Mouse (Mus musculus) midbrain, embryonic 16.5 days (tissue): Measurements from ENCODE around the gene Mthfsd. TPM values are rescaled to one million over a fixed set of nuclear protein-coding genes. Genes with fewer than 3 reads are reported as not detected.

Experiments
- ATAC-seq: fragments of 200-750 bp; cut with Nextera tagmentation; 2 replicates; pipeline ENCODE4 v1.8.0; 2017; ENCODE audit warnings: moderate TSS enrichment
- H3K27ac ChIP-seq: fragments of 300-500 bp; sonication (generic); 2 replicates; pipeline ENCODE4 v1.5.1; 2014; ENCODE audit warnings: mild to moderate bottlenecking, low read length, mixed read lengths
- H3K27me3 ChIP-seq: fragments of 300-500 bp; sonication (generic); 2 replicates; pipeline ENCODE4 v1.6.1; 2014; ENCODE audit warnings: low read depth, low read length, mixed read lengths; ENCODE audit not compliant: control insufficient read depth, insufficient read depth
- H3K36me3 ChIP-seq: fragments of 300-500 bp; sonication (generic); 2 replicates; pipeline ENCODE4 v1.6.1; 2014; ENCODE audit warnings: mild to moderate bottlenecking, low read length, moderate library complexity, mixed read lengths; ENCODE audit not compliant: control insufficient read depth, insufficient read depth
- H3K4me1 ChIP-seq: fragments of 300-500 bp; sonication (generic); 2 replicates; pipeline ENCODE4 v1.6.1; 2014; ENCODE audit warnings: mild to moderate bottlenecking, low read length, mixed read lengths; ENCODE audit not compliant: control insufficient read depth, insufficient read depth
- H3K4me2 ChIP-seq: fragments of 300-500 bp; sonication (generic); 2 replicates; pipeline ENCODE4 v1.6.1; 2014; ENCODE audit warnings: mild to moderate bottlenecking, low read length, mixed read lengths
- H3K4me3 ChIP-seq: fragments of 300-500 bp; sonication (generic); 2 replicates; pipeline ENCODE4 v1.5.1; 2014; ENCODE audit warnings: low read depth, mild to moderate bottlenecking, low read length, moderate library complexity, mixed read lengths
- H3K9ac ChIP-seq: fragments of 300-500 bp; sonication (generic); 2 replicates; pipeline ENCODE4 v1.6.1; 2014; ENCODE audit warnings: low read depth, low read length, mixed read lengths
- H3K9me3 ChIP-seq: fragments of 300-500 bp; sonication (generic); replicated peaks from 2 replicates; pipeline ENCODE4 v1.6.1; 2014; ENCODE audit warnings: mild to moderate bottlenecking, low read length, mixed read lengths; ENCODE audit not compliant: control insufficient read depth, poor library complexity, severe bottlenecking
- WGBS: fragments of 180-500 bp; shearing (Covaris S2); extraction: QIAGEN DNeasy Blood & Tissue Kit; methylation state at CpG from one replicate; pipeline ENCODE4 v1.1.7; 2014; 5-methylcytosine and 5-hydroxymethylcytosine counted together
- polyA plus RNA-seq: library from polyadenylated mRNA; unstranded; fragments of >200 nt; fragmentation: Nextera tagmentation; extraction: Ambion mirVana; gene quantifications from 2 replicates; pipeline ENCODE4 v1.2.1, GENCODE M21; 2015

The Mthfsd gene
- polyA plus RNA-seq, 1 experiment from 2014 or later, result 52.3 TPM

- Histone ChIP-seq H3K9me3 (no peaks in the 10 kb centered on the region; the same call in 1 of the 2 replicates), H3K4me3 (no peak overlapping the region), H3K27ac (no peak overlapping the region), H3K4me1 (peaks cover 8% of the 10 kb centered on the region), H3K27me3 (peaks cover 43% of the 10 kb centered on the region), H3K9ac (no peak overlapping the region), H3K4me2 (no peak overlapping the region), H3K36me3 (no peaks in the 10 kb centered on the region)
- 71% methylated on average over 5 of the region's 5 CpGs for WGBS
- no peak for ATAC-seq
These were observed 24.8 kb upstream of the Mthfsd start for GRCm38 (mm10) chr8:121132961-121133513.

- no peak overlapping the region for H3K27ac ChIP-seq
- no peaks in the 10 kb centered on the region for H3K9me3 ChIP-seq
- no peaks in the 10 kb centered on the region for H3K36me3 ChIP-seq
- peaks cover 57% of the 10 kb centered on the region for H3K27me3 ChIP-seq
- H3K4me2 ChIP-seq, result no peak overlapping the region
- H3K4me1 ChIP-seq, result peaks cover 13% of the 10 kb centered on the region
- H3K4me3 ChIP-seq, result no peak overlapping the region
- no peak overlapping the region for H3K9ac ChIP-seq
- no peak for ATAC-seq
- 38% methylated on average over 5 of the region's 5 CpGs for WGBS
These were observed 22.3 kb upstream of the Mthfsd start for GRCm38 (mm10) chr8:121130522-121130921.

- no peak overlapping the region for H3K27ac ChIP-seq
- WGBS, result 12% methylated on average over 16 of the region's 16 CpGs
- H3K4me3 ChIP-seq, result no peak overlapping the region
- no peak overlapping the region for H3K4me2 ChIP-seq
- no peak overlapping the region for H3K9ac ChIP-seq
- no peak for ATAC-seq
- peaks cover 67% of the 10 kb centered on the region for H3K27me3 ChIP-seq
- H3K36me3 ChIP-seq, result no peaks in the 10 kb centered on the region
- peaks cover 14% of the 10 kb centered on the region for H3K4me1 ChIP-seq
- no peaks in the 10 kb centered on the region; the same call in 1 of the 2 replicates for H3K9me3 ChIP-seq
These were observed 21.2 kb upstream of the Mthfsd start for GRCm38 (mm10) chr8:121129265-121129940.

GRCm38 (mm10) chr8:121128531-121129264 lies 20.5 kb upstream of the Mthfsd start:
- no peak for ATAC-seq
- WGBS, result 1% methylated on average over 46 of the region's 55 CpGs

GRCm38 (mm10) chr8:121127756-121128375 lies 19.7 kb upstream of the Mthfsd start, which contains the start of gene Foxl1:
Gene Foxl1 (plus strand): TSS chr8:121127940.
- Histone ChIP-seq H3K9me3 (no peaks in the 10 kb centered on the region; the same call in 1 of the 2 replicates), H3K4me3 (no peak within 1 kb of the TSS; the same call in 1 of the 2 replicates), H3K9ac (no peak within 1 kb of the TSS), H3K4me1 (peaks cover 14% of the 10 kb centered on the region), H3K27me3 (peaks cover 72% of the 10 kb centered on the region), H3K27ac (no peak within 1 kb of the TSS), H3K36me3 (no peaks in the 10 kb centered on the region), H3K4me2 (peak within 1 kb of the TSS; percentile 28; the same call in 1 of the 2 replicates)
- ATAC-seq, result no peak
- 1% methylated on average over 43 of the region's 43 CpGs for WGBS

More at GRCm38 (mm10) chr8:121128531-121129264, 20.5 kb upstream of the Mthfsd start:
- no peaks in the 10 kb centered on the region; the same call in 1 of the 2 replicates for H3K9me3 ChIP-seq
- H3K36me3 ChIP-seq, result no peaks in the 10 kb centered on the region
- H3K9ac ChIP-seq, result no peak overlapping the region
- no peak overlapping the region; the same call in 1 of the 2 replicates for H3K4me3 ChIP-seq
- H3K4me2 ChIP-seq, result peak overlapping the region; percentile 28; the same call in 1 of the 2 replicates
- no peak overlapping the region for H3K27ac ChIP-seq
- H3K27me3 ChIP-seq, result peaks cover 70% of the 10 kb centered on the region
- peaks cover 14% of the 10 kb centered on the region for H3K4me1 ChIP-seq

- no peak overlapping the region for H3K4me2 ChIP-seq
- 2% methylated on average over 11 of the region's 11 CpGs for WGBS
These were observed 19.1 kb upstream of the Mthfsd start for GRCm38 (mm10) chr8:121127291-121127701.

GRCm38 (mm10) chr8:121126694-121127093 lies 18.5 kb upstream of the Mthfsd start:
- no peak for ATAC-seq
- 2% methylated on average over 6 of the region's 6 CpGs for WGBS
- Histone ChIP-seq H3K27ac (no peak overlapping the region), H3K4me3 (no peak overlapping the region), H3K4me2 (no peak overlapping the region), H3K4me1 (peaks cover 14% of the 10 kb centered on the region), H3K9ac (no peak overlapping the region), H3K27me3 (peaks cover 75% of the 10 kb centered on the region), H3K36me3 (no peaks in the 10 kb centered on the region), H3K9me3 (no peaks in the 10 kb centered on the region; the same call in 1 of the 2 replicates)

More at GRCm38 (mm10) chr8:121127291-121127701, 19.1 kb upstream of the Mthfsd start:
- H3K4me1 ChIP-seq, result peaks cover 14% of the 10 kb centered on the region
- H3K4me3 ChIP-seq, result no peak overlapping the region
- no peaks in the 10 kb centered on the region; the same call in 1 of the 2 replicates for H3K9me3 ChIP-seq
- no peak overlapping the region for H3K27ac ChIP-seq
- H3K27me3 ChIP-seq, result peaks cover 75% of the 10 kb centered on the region
- ATAC-seq, result no peak
- no peaks in the 10 kb centered on the region for H3K36me3 ChIP-seq
- no peak overlapping the region for H3K9ac ChIP-seq

GRCm38 (mm10) chr8:121126191-121126590 lies 18.0 kb upstream of the Mthfsd start:
- ATAC-seq, result no peak
- 4% methylated on average over 6 of the region's 6 CpGs for WGBS
- no peak overlapping the region for H3K9ac ChIP-seq
- H3K27me3 ChIP-seq, result peaks cover 78% of the 10 kb centered on the region
- no peak overlapping the region for H3K27ac ChIP-seq
- no peak overlapping the region for H3K4me2 ChIP-seq
- no peak overlapping the region for H3K4me3 ChIP-seq
- no peaks in the 10 kb centered on the region; the same call in 1 of the 2 replicates for H3K9me3 ChIP-seq
- H3K36me3 ChIP-seq, result no peaks in the 10 kb centered on the region
- H3K4me1 ChIP-seq, result peaks cover 14% of the 10 kb centered on the region
